Mouse (Mus musculus) ovary, adult 2 months (tissue): ENCODE data around the gene Nudt21. TPM values are rescaled to one million over a fixed set of nuclear protein-coding genes. Genes with fewer than 3 reads are reported as not detected.

Source experiments
- polyA plus RNA-seq: library from polyadenylated mRNA; depleted of rRNA; stranded (reverse); fragments of >200 nt; gene quantifications from 2 replicates; pipeline ENCODE4 v1.2.3, GENCODE M21; 2012; rRNA removed

Nudt21 gene
- polyA plus RNA-seq = 39.0 and 169 TPM in 2 replicates

DNA sequence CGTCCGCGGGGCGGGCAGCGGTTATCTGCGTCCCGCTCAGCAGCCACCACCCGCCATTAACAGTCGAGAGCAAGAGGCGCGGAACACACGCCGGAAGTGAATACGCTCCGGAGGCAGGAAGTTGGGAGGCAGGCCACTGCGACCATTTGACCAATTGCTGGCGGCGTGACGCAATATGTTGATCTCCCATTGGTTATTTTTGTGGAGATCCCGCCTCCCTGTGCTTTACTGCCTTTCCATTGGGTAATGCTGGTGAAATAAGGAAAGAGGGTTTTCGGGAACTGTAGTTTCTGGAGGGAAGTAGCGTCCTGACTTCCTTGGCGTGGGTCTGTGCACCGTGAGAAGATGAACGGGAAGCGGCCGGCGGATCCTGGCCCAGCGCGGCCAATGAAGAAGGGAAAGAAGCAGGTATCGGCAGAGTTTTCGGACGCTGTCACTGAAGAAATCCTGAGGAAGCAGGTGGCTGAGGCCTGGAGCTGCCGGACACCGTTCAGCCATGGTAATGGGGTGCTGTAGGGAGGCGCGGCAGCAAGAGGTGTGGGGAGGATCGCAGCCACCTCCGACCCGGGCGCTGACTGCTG lies at the start of gene Nudt21, which contains the start of gene Ogfod1:
TSS of gene Nudt21 (minus strand) at position 88 of the 581 bp plus-strand sequence.
TSS of gene Ogfod1 (plus strand) at position 255 of the 581 bp plus-strand sequence.

GRCm38 (mm10) chr8:94012013-94012951 lies 24.5 kb downstream of the Nudt21 start, which contains the start of gene Amfr:
Amfr (minus strand) TSS chr8:94012842.

Other genes starting within 250 kb of the Nudt21 start
- gene Gnao1, start 227.1 kb downstream of the Nudt21 start, polyA plus RNA-seq = 25.8 and 26.3 TPM in 2 replicates
- 124 and 173 TPM in 2 replicates for gene Amfr, start 24.2 kb downstream of the Nudt21 start, polyA plus RNA-seq
- gene Ogfod1, start 167 bp upstream of the Nudt21 start, polyA plus RNA-seq = 3.7 and 4.6 TPM in 2 replicates
- gene Bbs2, start 61.9 kb upstream of the Nudt21 start, polyA plus RNA-seq = 23.7 and 29.6 TPM in 2 replicates
- gene Mt4, start 100.2 kb upstream of the Nudt21 start, polyA plus RNA-seq = not detected in 2 replicates
- 40.6 and 43.0 TPM in 2 replicates for gene Mt3, start 115.6 kb upstream of the Nudt21 start, polyA plus RNA-seq
- gene Mt2, start 135.6 kb upstream of the Nudt21 start, polyA plus RNA-seq = 89.1 and 173 TPM in 2 replicates
- 1,509 and 2,181 TPM in 2 replicates for gene Mt1, start 142.1 kb upstream of the Nudt21 start, polyA plus RNA-seq
- 14.7 and 18.9 TPM in 2 replicates for gene Nup93, start 177.5 kb upstream of the Nudt21 start, polyA plus RNA-seq